Mouse (Mus musculus): ENCODE measurements around the gene Alox12.
A peak's percentile ranks its signal among the peaks of the same experiment; 100 is the strongest.

Gene Alox12

GRCm38 (mm10) chr11:70220731-70221602 is 34.2 kb downstream of the Alox12 start, which contains the start of gene Slc16a13:
Gene Slc16a13, minus strand, starts transcription at chr11:70221064.
- peak; percentile 93 to 95 for DNase-seq (ENCODE audit: low spot score in 2 of 2)

GRCm38 (mm10) chr11:70220323-70220722 is 34.8 kb downstream of the Alox12 start:
- DNase-seq (ENCODE audit: low spot score in 2 of 2), result no peak

- DNase-seq (ENCODE audit: low spot score in 2 of 2), result no peak
Measured at GRCm38 (mm10) chr11:70219873-70220272, 35.3 kb downstream of the Alox12 start.

- DNase-seq (ENCODE audit: low spot score in 2 of 2), result no peak
Measured at GRCm38 (mm10) chr11:70218741-70219470, 36.2 kb downstream of the Alox12 start.

GRCm38 (mm10) chr11:70218039-70218438 is 37.1 kb downstream of the Alox12 start:
- DNase-seq (ENCODE audit: low spot score in 2 of 2), result no peak

GRCm38 (mm10) chr11:70216103-70216502 is 39.0 kb downstream of the Alox12 start:
- DNase-seq (ENCODE audit: low spot score in 2 of 2), result no peak

- DNase-seq (ENCODE audit: low spot score in 2 of 2), result no peak
Measured at GRCm38 (mm10) chr11:70215301-70215700, 39.9 kb downstream of the Alox12 start.

GRCm38 (mm10) chr11:70214856-70215209 is 40.3 kb downstream of the Alox12 start:
- DNase-seq (ENCODE audit: low spot score in 2 of 2), result no peak

- peak in 1 of 2 experiments; percentile 45 for DNase-seq (ENCODE audit: low spot score in 2 of 2)
Measured at GRCm38 (mm10) chr11:70214191-70214855, 40.8 kb downstream of the Alox12 start.

- DNase-seq (ENCODE audit: low spot score in 2 of 2), result peak in 1 of 2 experiments; percentile 53
Measured at GRCm38 (mm10) chr11:70213736-70214135, 41.4 kb downstream of the Alox12 start.

GRCm38 (mm10) chr11:70212896-70213295 is 42.3 kb downstream of the Alox12 start:
- peak in 1 of 2 experiments; percentile 77 for DNase-seq (ENCODE audit: low spot score in 2 of 2)

- no peak for DNase-seq (ENCODE audit: low spot score in 2 of 2)
Measured at GRCm38 (mm10) chr11:70212423-70212822, 42.7 kb downstream of the Alox12 start, which contains the start of gene Slc16a11. Gene Slc16a11, plus strand, starts transcription at chr11:70212752.

- no peak for DNase-seq (ENCODE audit: low spot score in 2 of 2)
Measured at GRCm38 (mm10) chr11:70211972-70212371, 43.2 kb downstream of the Alox12 start.

- no peak for DNase-seq (ENCODE audit: low spot score in 2 of 2)
Measured at GRCm38 (mm10) chr11:70210681-70211080, 44.5 kb downstream of the Alox12 start.

- DNase-seq (ENCODE audit: low spot score in 2 of 2), result no peak
Measured at GRCm38 (mm10) chr11:70208778-70209388, 46.3 kb downstream of the Alox12 start.

- no peak for DNase-seq (ENCODE audit: low spot score in 2 of 2)
Measured at GRCm38 (mm10) chr11:70207283-70207682, 47.9 kb downstream of the Alox12 start.

- no peak for DNase-seq (ENCODE audit: low spot score in 2 of 2)
Measured at GRCm38 (mm10) chr11:70206801-70207200, 48.4 kb downstream of the Alox12 start.

- DNase-seq (ENCODE audit: low spot score in 2 of 2), result peak; percentile 65 to 78
Measured at GRCm38 (mm10) chr11:70201691-70202090, 53.5 kb downstream of the Alox12 start.

- DNase-seq (ENCODE audit: low spot score in 2 of 2), result no peak
Measured at GRCm38 (mm10) chr11:70200036-70200608, 55.0 kb downstream of the Alox12 start.

GRCm38 (mm10) chr11:70199107-70199506 is 56.0 kb downstream of the Alox12 start:
- no peak for DNase-seq (ENCODE audit: low spot score in 2 of 2)

GRCm38 (mm10) chr11:70198332-70198731 is 56.8 kb downstream of the Alox12 start:
- no peak for DNase-seq (ENCODE audit: low spot score in 2 of 2)
